Mouse (Mus musculus): ENCODE data around the gene Cldn7.
"Not testable (repeated sequence)": the region's sequence is repeated elsewhere in the genome, so short reads cannot be mapped to it uniquely, and the experiment has no call there.

The Cldn7 gene

GRCm38 (mm10) chr11:70015677-70016076 is 51.1 kb downstream of the Cldn7 start:
- DNase-seq (ENCODE audit: low spot score): no peak

DNA sequence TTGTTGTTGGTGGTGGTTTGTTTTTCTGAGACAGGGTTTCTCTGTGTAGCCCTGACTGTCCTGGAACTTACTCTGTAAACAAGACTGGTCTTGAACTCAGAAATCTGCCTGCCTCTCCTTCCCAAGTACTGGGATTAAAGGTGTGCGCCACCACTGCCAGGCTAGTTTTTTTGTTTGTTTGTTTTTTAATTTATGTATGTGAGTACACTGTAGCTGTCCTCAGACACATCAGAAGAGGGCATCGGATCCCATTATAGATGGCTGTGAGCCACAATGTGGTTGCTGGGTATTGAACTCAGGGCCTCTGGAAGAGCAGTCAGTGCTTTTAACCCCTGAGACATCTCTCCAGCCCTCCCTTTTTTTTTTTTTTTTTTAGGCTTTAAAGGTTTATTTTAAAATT is 51.6 kb downstream of the Cldn7 start:
- not testable (repeated sequence) for DNase-seq (ENCODE audit: low spot score)

- DNase-seq (ENCODE audit: low spot score): no peak
These were observed 52.1 kb downstream of the Cldn7 start, which contains the start of gene Dlg4 for GRCm38 (mm10) chr11:70016669-70017068. Gene Dlg4 (plus strand): TSS chr11:70016942.

DNA sequence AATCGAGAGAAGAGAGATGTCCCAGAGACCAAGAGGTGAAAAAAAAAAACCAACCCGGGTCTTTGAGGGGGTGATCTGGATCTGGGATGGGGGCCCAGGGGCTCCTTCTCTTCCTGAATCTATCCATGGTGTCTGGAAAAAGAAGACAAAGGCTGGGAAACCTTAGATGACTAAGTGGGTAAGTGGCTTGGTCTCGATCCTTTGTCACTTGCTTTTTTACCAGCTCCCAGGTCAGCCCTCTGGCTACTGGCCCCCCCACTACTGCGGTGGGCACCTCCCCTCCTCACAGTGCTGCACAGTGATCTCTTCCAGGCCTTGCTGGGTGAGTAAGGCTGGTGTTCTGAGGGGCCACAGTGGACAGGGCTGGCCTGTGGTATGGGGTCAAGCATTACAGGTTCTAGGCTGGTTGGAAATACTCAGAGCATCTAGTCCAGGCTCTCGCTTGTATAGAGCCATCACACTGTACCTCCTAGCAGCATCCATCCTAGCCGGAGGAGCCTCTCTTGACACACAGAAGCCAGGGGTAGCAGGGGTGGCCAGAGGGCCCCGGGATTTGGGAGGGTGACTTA is 52.7 kb downstream of the Cldn7 start:
- DNase-seq (ENCODE audit: low spot score): no peak

All from ovary, postnatal 14 days (tissue).